Mouse (Mus musculus): ENCODE data around the gene Gtf2ird1.
A peak's percentile ranks its signal among the peaks of the same experiment; 100 is the strongest.
"Not testable (repeated sequence)": the region's sequence is repeated elsewhere in the genome, so short reads cannot be mapped to it uniquely, and the experiment has no call there.

Gtf2ird1 gene

GRCm38 (mm10) chr5:134341721-134342120 lies 114.8 kb downstream of the Gtf2ird1 start:
- no peak for DNase-seq

GRCm38 (mm10) chr5:134341321-134341720 lies 115.2 kb downstream of the Gtf2ird1 start:
- DNase-seq = peak; percentile 59

GRCm38 (mm10) chr5:134340101-134340522 lies 116.4 kb downstream of the Gtf2ird1 start:
- DNase-seq = peak; percentile 35

- not testable (repeated sequence) for DNase-seq
Measured at GRCm38 (mm10) chr5:134337012-134337411, 119.5 kb downstream of the Gtf2ird1 start.

GRCm38 (mm10) chr5:134332743-134333142 lies 123.8 kb downstream of the Gtf2ird1 start:
- peak; percentile 41 for DNase-seq

- no peak for DNase-seq
Measured at GRCm38 (mm10) chr5:134330082-134330481, 126.4 kb downstream of the Gtf2ird1 start.

- DNase-seq = no peak
Measured at GRCm38 (mm10) chr5:134329311-134329710, 127.2 kb downstream of the Gtf2ird1 start.

- no peak for DNase-seq
Measured at GRCm38 (mm10) chr5:134328482-134329001, 128.0 kb downstream of the Gtf2ird1 start.

- no peak for DNase-seq
Measured at GRCm38 (mm10) chr5:134325856-134326566, 130.5 kb downstream of the Gtf2ird1 start.

- DNase-seq = no peak
Measured at GRCm38 (mm10) chr5:134323869-134324268, 132.6 kb downstream of the Gtf2ird1 start.

GRCm38 (mm10) chr5:134323311-134323710 lies 133.2 kb downstream of the Gtf2ird1 start:
- no peak for DNase-seq

- DNase-seq = no peak
Measured at GRCm38 (mm10) chr5:134322355-134322754, 134.2 kb downstream of the Gtf2ird1 start.

GRCm38 (mm10) chr5:134321699-134322098 lies 134.8 kb downstream of the Gtf2ird1 start:
- no peak for DNase-seq

- DNase-seq = no peak
Measured at GRCm38 (mm10) chr5:134318903-134319302, 137.6 kb downstream of the Gtf2ird1 start.

- peak; percentile 39 for DNase-seq
Measured at GRCm38 (mm10) chr5:134316721-134317120, 139.8 kb downstream of the Gtf2ird1 start.

- peak; percentile 88 for DNase-seq
Measured at GRCm38 (mm10) chr5:134315623-134316350, 140.7 kb downstream of the Gtf2ird1 start.

GRCm38 (mm10) chr5:134314688-134315622 lies 141.6 kb downstream of the Gtf2ird1 start, which contains the start of gene Gtf2i:
Gtf2i (minus strand) TSS chr5:134314760.
- peak; percentile 98 for DNase-seq

- no peak for DNase-seq
Measured at GRCm38 (mm10) chr5:134314068-134314674, 142.3 kb downstream of the Gtf2ird1 start.

GRCm38 (mm10) chr5:134313451-134314067 lies 143.0 kb downstream of the Gtf2ird1 start:
- DNase-seq = peak; percentile 97

GRCm38 (mm10) chr5:134312691-134313450 lies 143.6 kb downstream of the Gtf2ird1 start:
- DNase-seq = peak; percentile 28

GRCm38 (mm10) chr5:134311894-134312411 lies 144.6 kb downstream of the Gtf2ird1 start:
- no peak for DNase-seq

Measured in lung, postnatal 10 days (tissue).